Mouse (Mus musculus): ENCODE measurements around the gene Sf3b1. TPM values are rescaled to one million over a fixed set of nuclear protein-coding genes. Genes with fewer than 3 reads are reported as not detected.
"Not testable (repeated sequence)": the region's sequence is repeated elsewhere in the genome, so short reads cannot be mapped to it uniquely, and the experiment has no call there.

Gene Sf3b1
- total RNA-seq (2014; rRNA removed) (242 and 311 TPM in 2 replicates), polyA plus RNA-seq (2015; fragmentation: Nextera tagmentation; extraction: Ambion mirVana) (289 and 308 TPM in 2 replicates)

GRCm38 (mm10) chr1:55027253-55027801 lies at the start of gene Sf3b1:
TSS of gene Sf3b1 (minus strand) at chr1:55027481.
- peak within 1 kb of the TSS; percentile 95 for H3K27ac ChIP-seq (ENCODE audit: low read depth, low read length)
- peak within 1 kb of the TSS; percentile 95 for H3K9ac ChIP-seq
- ATAC-seq (peak; percentile 100), DNase-seq (peak; percentile 98)
- peaks cover 7% of the 10 kb centered on the region; the same call in 1 of the 2 replicates for H3K4me1 ChIP-seq (ENCODE audit: insufficient read depth)
- TF ChIP-seq CTCF (IDR thresholded peaks at IDR 0.05; ENCODE audit: low read depth), result no peak
- no peaks in the 10 kb centered on the region for H3K9me3 ChIP-seq (ENCODE audit: low read length)
- H3K4me3 ChIP-seq (ENCODE audit: low read depth, low read length), result peak within 1 kb of the TSS; percentile 80
- WGBS, result 4% methylated on average over 46 of the region's 46 CpGs
- no peaks in the 10 kb centered on the region for H3K27me3 ChIP-seq (ENCODE audit: insufficient read depth, low read length)
- H3K36me3 ChIP-seq (ENCODE audit: insufficient read depth), result no peaks in the 10 kb centered on the region
- peak within 1 kb of the TSS; percentile 72 for H3K4me2 ChIP-seq (ENCODE audit: low read depth)

- Histone ChIP-seq H3K36me3 (ENCODE audit: insufficient read depth) (peaks cover 47% of the 10 kb centered on the region), H3K27ac (ENCODE audit: low read depth, low read length) (no peak overlapping the region), H3K9ac (no peak overlapping the region), H3K9me3 (ENCODE audit: low read length) (no peaks in the 10 kb centered on the region), H3K4me1 (ENCODE audit: insufficient read depth) (no peaks in the 10 kb centered on the region), H3K27me3 (ENCODE audit: insufficient read depth, low read length) (no peaks in the 10 kb centered on the region), H3K4me3 (ENCODE audit: low read depth, low read length) (no peak overlapping the region), H3K4me2 (ENCODE audit: low read depth) (no peak overlapping the region)
- ATAC-seq (no peak), DNase-seq (no peak)
- no peak for TF ChIP-seq CTCF (IDR thresholded peaks at IDR 0.05; ENCODE audit: low read depth)
Observed at GRCm38 (mm10) chr1:55076395-55076743, 49.1 kb upstream of the Sf3b1 start.

GRCm38 (mm10) chr1:55075652-55076394 lies 48.5 kb upstream of the Sf3b1 start:
- H3K9me3 ChIP-seq (ENCODE audit: low read length), result no peaks in the 10 kb centered on the region
- no peak overlapping the region for H3K27ac ChIP-seq (ENCODE audit: low read depth, low read length)
- H3K36me3 ChIP-seq (ENCODE audit: insufficient read depth), result peaks cover 42% of the 10 kb centered on the region
- TF ChIP-seq CTCF (IDR thresholded peaks at IDR 0.05; ENCODE audit: low read depth), result no peak
- no peaks in the 10 kb centered on the region for H3K4me1 ChIP-seq (ENCODE audit: insufficient read depth)
- no peak overlapping the region for H3K4me3 ChIP-seq (ENCODE audit: low read depth, low read length)
- no peak overlapping the region for H3K4me2 ChIP-seq (ENCODE audit: low read depth)
- H3K9ac ChIP-seq, result no peak overlapping the region
- no peaks in the 10 kb centered on the region for H3K27me3 ChIP-seq (ENCODE audit: insufficient read depth, low read length)
- WGBS, result 74% methylated on average over 5 of the region's 5 CpGs
- DNase-seq, result no peak
- no peak for ATAC-seq

- Histone ChIP-seq H3K4me2 (ENCODE audit: low read depth) (no peak overlapping the region), H3K4me1 (ENCODE audit: insufficient read depth) (no peaks in the 10 kb centered on the region), H3K36me3 (ENCODE audit: insufficient read depth) (peaks cover 36% of the 10 kb centered on the region), H3K27ac (ENCODE audit: low read depth, low read length) (no peak overlapping the region), H3K9ac (no peak overlapping the region), H3K27me3 (ENCODE audit: insufficient read depth, low read length) (no peaks in the 10 kb centered on the region), H3K4me3 (ENCODE audit: low read depth, low read length) (no peak overlapping the region), H3K9me3 (ENCODE audit: low read length) (no peaks in the 10 kb centered on the region)
- ATAC-seq, result no peak
- DNase-seq, result no peak
- no peak for TF ChIP-seq CTCF (IDR thresholded peaks at IDR 0.05; ENCODE audit: low read depth)
- 74% methylated on average over 2 of the region's 2 CpGs for WGBS
Observed at GRCm38 (mm10) chr1:55074757-55075156, 47.5 kb upstream of the Sf3b1 start.

GRCm38 (mm10) chr1:55072328-55072727 lies 45.0 kb upstream of the Sf3b1 start:
- H3K9ac ChIP-seq; ATAC-seq; DNase-seq; H3K27me3 ChIP-seq (ENCODE audit: insufficient read depth, low read length); H3K4me1 ChIP-seq (ENCODE audit: insufficient read depth); H3K27ac ChIP-seq (ENCODE audit: low read depth, low read length); H3K4me3 ChIP-seq (ENCODE audit: low read depth, low read length); H3K4me2 ChIP-seq (ENCODE audit: low read depth); H3K9me3 ChIP-seq (ENCODE audit: low read length): not testable (repeated sequence)
- H3K36me3 ChIP-seq (ENCODE audit: insufficient read depth), result peaks cover 35% of the 10 kb centered on the region

GRCm38 (mm10) chr1:55061772-55062171 lies 34.5 kb upstream of the Sf3b1 start:
- Histone ChIP-seq H3K36me3 (ENCODE audit: insufficient read depth) (peaks cover 21% of the 10 kb centered on the region), H3K9ac (no peak overlapping the region), H3K4me2 (ENCODE audit: low read depth) (no peak overlapping the region), H3K9me3 (ENCODE audit: low read length) (no peaks in the 10 kb centered on the region), H3K27me3 (ENCODE audit: insufficient read depth, low read length) (no peaks in the 10 kb centered on the region), H3K27ac (ENCODE audit: low read depth, low read length) (no peak overlapping the region), H3K4me1 (ENCODE audit: insufficient read depth) (no peaks in the 10 kb centered on the region), H3K4me3 (ENCODE audit: low read depth, low read length) (no peak overlapping the region)
- WGBS, result 91% methylated on average over 4 of the region's 4 CpGs
- DNase-seq (no peak), ATAC-seq (no peak)
- TF ChIP-seq CTCF (IDR thresholded peaks at IDR 0.05; ENCODE audit: low read depth), result no peak

GRCm38 (mm10) chr1:55061099-55061498 lies 33.8 kb upstream of the Sf3b1 start:
- Histone ChIP-seq H3K9ac (no peak overlapping the region), H3K4me2 (ENCODE audit: low read depth) (no peak overlapping the region), H3K27ac (ENCODE audit: low read depth, low read length) (no peak overlapping the region), H3K9me3 (ENCODE audit: low read length) (no peaks in the 10 kb centered on the region), H3K36me3 (ENCODE audit: insufficient read depth) (peaks cover 15% of the 10 kb centered on the region), H3K27me3 (ENCODE audit: insufficient read depth, low read length) (no peaks in the 10 kb centered on the region), H3K4me3 (ENCODE audit: low read depth, low read length) (no peak overlapping the region), H3K4me1 (ENCODE audit: insufficient read depth) (no peaks in the 10 kb centered on the region)
- DNase-seq, result no peak
- WGBS, result 94% methylated on average over 5 of the region's 5 CpGs
- no peak for TF ChIP-seq CTCF (IDR thresholded peaks at IDR 0.05; ENCODE audit: low read depth)
- ATAC-seq, result no peak

GRCm38 (mm10) chr1:55058383-55058782 lies 31.1 kb upstream of the Sf3b1 start:
- WGBS, result 94% methylated on average over 2 of the region's 3 CpGs
- not testable (repeated sequence) for H3K4me3 ChIP-seq (ENCODE audit: low read depth, low read length)

More at GRCm38 (mm10) chr1:55058383-55058782, 31.1 kb upstream of the Sf3b1 start:
- not testable (repeated sequence) for H3K9ac ChIP-seq; H3K4me2 ChIP-seq (ENCODE audit: low read depth); DNase-seq; H3K9me3 ChIP-seq (ENCODE audit: low read length); H3K4me1 ChIP-seq (ENCODE audit: insufficient read depth); H3K36me3 ChIP-seq (ENCODE audit: insufficient read depth); H3K27ac ChIP-seq (ENCODE audit: low read depth, low read length); ATAC-seq; H3K27me3 ChIP-seq (ENCODE audit: insufficient read depth, low read length)
